Mouse (Mus musculus) kidney, embryonic 15.5 days (tissue): ENCODE results near the gene Cacna1d. TPM values are rescaled to one million over a fixed set of nuclear protein-coding genes. Genes with fewer than 3 reads are reported as not detected.

Experiments
- ATAC-seq: fragments of 200-750 bp; cut with Nextera tagmentation; replicated peaks from 2 replicates; pipeline ENCODE4 v1.8.0; 2017; ENCODE audit warnings: moderate TSS enrichment; ENCODE audit not compliant: low FRiP score
- H3K27ac ChIP-seq: fragments of 300-500 bp; sonication (generic); 2 replicates; pipeline ENCODE4 v1.5.1; 2015; ENCODE audit warnings: mild to moderate bottlenecking, inconsistent platforms
- H3K27me3 ChIP-seq: fragments of 300-500 bp; sonication (generic); 2 replicates; pipeline ENCODE4 v1.6.1; 2015; ENCODE audit warnings: inconsistent platforms
- H3K36me3 ChIP-seq: fragments of 300-500 bp; sonication (generic); 2 replicates; pipeline ENCODE4 v1.6.1; 2015; ENCODE audit warnings: inconsistent platforms
- H3K4me1 ChIP-seq: fragments of 300-500 bp; sonication (generic); 2 replicates; pipeline ENCODE4 v1.6.1; 2015; ENCODE audit warnings: inconsistent platforms
- H3K4me2 ChIP-seq: fragments of 300-500 bp; sonication (generic); 2 replicates; pipeline ENCODE4 v1.6.1; 2015; ENCODE audit warnings: moderate library complexity, mild to moderate bottlenecking, inconsistent platforms
- H3K4me3 ChIP-seq: fragments of 300-500 bp; sonication (generic); replicated peaks from 2 replicates; pipeline ENCODE4 v1.5.1; 2015; ENCODE audit warnings: mild to moderate bottlenecking, inconsistent platforms
- H3K9ac ChIP-seq: fragments of 300-500 bp; sonication (generic); 2 replicates; pipeline ENCODE4 v1.6.1; 2015; ENCODE audit warnings: mild to moderate bottlenecking, inconsistent platforms
- H3K9me3 ChIP-seq: fragments of 300-500 bp; sonication (generic); replicated peaks from 2 replicates; pipeline ENCODE4 v1.6.1; 2016; ENCODE audit warnings: inconsistent platforms
- WGBS: fragments of 180-500 bp; shearing (Covaris S2); methylation state at CpG from one replicate; pipeline ENCODE4 v1.1.7; 2015; ENCODE audit warnings: mixed read lengths; 5-methylcytosine and 5-hydroxymethylcytosine counted together
- polyA plus RNA-seq: library from polyadenylated mRNA; unstranded; fragments of >200 nt; fragmentation: Nextera tagmentation; extraction: Ambion mirVana; gene quantifications from 2 replicates; pipeline ENCODE4 v1.2.1, GENCODE M21; 2015

The Cacna1d gene
- polyA plus RNA-seq, 1 experiment from 2014 or later = 3.3 TPM

DNA sequence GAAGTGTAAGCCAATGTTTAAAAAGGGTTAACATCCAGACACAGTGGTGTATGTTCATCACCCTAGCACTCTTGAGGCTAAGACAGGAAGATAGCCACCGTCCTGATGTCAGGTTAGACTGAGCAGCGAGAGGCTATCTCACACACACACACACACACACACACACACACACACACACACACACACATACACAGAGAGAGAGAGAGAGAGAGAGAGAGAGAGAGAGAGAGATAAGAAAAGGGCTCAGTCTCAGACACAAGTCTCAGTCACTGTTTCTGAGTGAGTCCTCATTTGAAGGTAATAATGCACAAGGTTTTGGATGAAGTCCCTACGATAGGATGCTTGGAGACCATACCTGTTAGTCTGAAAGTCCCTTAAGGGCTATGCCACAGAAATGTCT, 322.9 kb downstream of the Cacna1d start:
- WGBS = 80% methylated on average over 3 of the region's 3 CpGs

DNA sequence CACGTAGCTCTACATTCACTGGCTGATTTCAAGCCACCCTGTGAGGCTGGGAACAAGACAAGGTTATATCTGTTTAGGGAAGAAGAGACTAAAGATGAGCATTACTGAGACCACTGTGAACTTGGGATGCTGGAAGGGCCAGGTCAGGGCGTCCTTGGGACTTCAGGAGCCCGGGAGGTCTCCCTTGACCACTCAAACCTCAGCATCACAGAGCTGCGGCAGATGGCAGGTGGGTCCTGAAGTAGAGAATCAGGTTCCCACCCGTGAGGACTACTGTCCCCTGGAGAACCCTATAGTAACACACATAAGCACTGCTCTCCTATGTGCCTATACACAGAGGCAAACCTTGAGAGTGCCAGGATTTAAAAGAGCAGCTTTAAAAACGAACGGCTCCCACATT, 323.6 kb downstream of the Cacna1d start:
- Histone ChIP-seq H3K9ac (no peak overlapping the region), H3K9me3 (no peaks in the 10 kb centered on the region), H3K4me1 (peaks cover 20% of the 10 kb centered on the region), H3K4me2 (no peak overlapping the region), H3K27ac (no peak overlapping the region), H3K27me3 (no peaks in the 10 kb centered on the region), H3K36me3 (no peaks in the 10 kb centered on the region), H3K4me3 (no peak overlapping the region)
- ATAC-seq = no peak
- 82% methylated on average over 7 of the region's 7 CpGs for WGBS

More for the DNA sequence above, 322.9 kb downstream of the Cacna1d start:
- Histone ChIP-seq H3K27me3 (no peaks in the 10 kb centered on the region), H3K4me2 (no peak overlapping the region), H3K27ac (no peak overlapping the region), H3K36me3 (no peaks in the 10 kb centered on the region), H3K4me3 (no peak overlapping the region), H3K9ac (no peak overlapping the region), H3K9me3 (no peaks in the 10 kb centered on the region), H3K4me1 (peaks cover 20% of the 10 kb centered on the region)
- ATAC-seq = no peak

DNA sequence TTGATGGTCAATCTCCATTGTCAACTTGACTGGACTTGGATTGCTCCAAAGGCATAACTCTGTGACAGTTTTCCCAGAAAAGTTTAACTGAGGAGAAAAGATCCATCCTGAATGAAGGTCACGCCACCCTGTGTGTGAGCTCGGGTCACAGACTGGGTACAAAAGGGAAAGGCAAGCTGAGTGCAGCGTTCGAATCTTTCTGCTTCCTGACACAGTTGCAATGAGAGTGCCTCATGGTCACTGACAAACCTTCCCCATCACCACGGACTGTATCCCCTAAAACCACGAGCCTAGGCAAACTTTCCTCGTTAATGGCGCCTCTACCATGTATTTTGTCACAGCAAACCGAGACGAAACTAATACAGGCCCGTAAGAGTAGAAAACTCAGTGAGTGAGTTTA, 325.2 kb downstream of the Cacna1d start:
- no peak overlapping the region for H3K27ac ChIP-seq

DNA sequence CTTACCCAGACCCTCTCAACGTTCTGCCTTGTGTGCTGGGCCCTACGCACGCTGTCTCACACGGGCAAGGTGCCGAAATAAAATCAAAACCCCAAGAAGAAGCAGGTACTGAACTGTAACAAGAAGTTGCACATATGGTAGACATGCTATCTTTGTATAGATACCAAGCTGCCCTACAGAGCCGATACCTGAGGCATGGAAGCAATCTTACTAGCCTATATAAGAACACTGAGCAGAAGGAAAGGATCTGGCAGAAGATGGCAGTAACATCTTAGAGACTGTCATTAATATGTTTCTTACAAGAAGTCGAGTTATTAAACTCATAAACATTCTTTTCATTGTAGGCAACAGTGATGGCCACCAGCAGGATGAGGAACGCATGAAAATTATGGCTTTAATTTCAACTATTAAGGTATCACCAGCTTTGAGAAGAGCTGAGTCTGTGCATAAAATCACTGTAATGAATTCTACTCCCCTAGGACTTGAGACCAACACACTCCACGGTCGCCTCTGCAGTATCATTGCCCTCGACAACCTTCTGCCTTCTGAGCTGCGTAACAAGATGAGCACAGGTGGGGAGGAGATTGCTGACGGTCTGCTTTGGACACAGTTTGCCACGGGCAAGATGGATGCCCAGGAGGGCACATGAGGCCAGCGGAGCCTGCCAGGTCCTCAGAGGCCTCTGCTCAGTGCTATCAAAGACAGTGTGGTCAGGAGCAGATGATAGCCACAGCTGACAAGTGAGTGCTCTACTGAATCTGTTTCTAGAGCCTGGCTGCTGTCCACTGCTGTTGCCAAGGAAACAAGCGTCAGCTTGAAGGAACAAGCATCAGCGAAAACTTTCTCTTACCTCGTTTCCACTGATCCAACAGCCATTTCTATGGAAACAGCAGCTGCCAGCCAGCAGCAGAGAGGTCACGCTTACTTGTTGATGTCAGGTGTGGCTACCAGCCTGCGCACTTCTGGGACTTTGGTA, 327.2 kb downstream of the Cacna1d start:
- no peaks in the 10 kb centered on the region for H3K27me3 ChIP-seq
- H3K4me3 ChIP-seq = no peak overlapping the region
- H3K27ac ChIP-seq = no peak overlapping the region
- no peaks in the 10 kb centered on the region for H3K4me1 ChIP-seq
- no peak for ATAC-seq
- no peak overlapping the region for H3K4me2 ChIP-seq
- WGBS = 79% methylated on average over 20 of the region's 20 CpGs
- H3K9me3 ChIP-seq = no peaks in the 10 kb centered on the region
- no peaks in the 10 kb centered on the region for H3K36me3 ChIP-seq
- no peak overlapping the region for H3K9ac ChIP-seq

More for the DNA sequence above, 325.2 kb downstream of the Cacna1d start:
- H3K4me1 ChIP-seq = peaks cover 7% of the 10 kb centered on the region
- no peak overlapping the region for H3K4me3 ChIP-seq
- 94% methylated on average over 11 of the region's 11 CpGs for WGBS
- no peak overlapping the region for H3K9ac ChIP-seq
- no peaks in the 10 kb centered on the region for H3K36me3 ChIP-seq
- ATAC-seq = no peak
- no peaks in the 10 kb centered on the region for H3K27me3 ChIP-seq
- no peaks in the 10 kb centered on the region for H3K9me3 ChIP-seq
- H3K4me2 ChIP-seq = no peak overlapping the region

DNA sequence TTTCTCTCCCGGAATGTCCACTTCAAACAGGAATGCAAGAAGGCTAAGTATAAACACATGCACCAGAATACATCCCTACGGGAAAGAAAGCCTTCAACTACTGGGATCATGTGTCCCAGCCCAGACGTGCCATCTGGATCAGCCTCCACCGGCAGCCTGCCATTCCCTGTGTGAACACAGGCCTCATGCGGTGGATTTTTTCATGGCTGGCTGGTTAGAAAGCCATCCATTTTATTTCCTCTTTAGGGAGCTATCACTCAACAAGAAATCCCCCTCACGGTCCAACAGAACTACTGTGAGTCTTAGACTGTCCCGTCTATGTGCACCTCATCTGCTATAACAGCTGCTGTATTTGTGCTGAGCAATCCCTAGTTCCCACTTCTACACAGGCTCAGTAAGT, 343.5 kb downstream of the Cacna1d start:
- no peaks in the 10 kb centered on the region for H3K36me3 ChIP-seq
- H3K4me1 ChIP-seq = no peaks in the 10 kb centered on the region
- H3K27ac ChIP-seq = no peak overlapping the region
- no peaks in the 10 kb centered on the region for H3K9me3 ChIP-seq
- H3K9ac ChIP-seq = no peak overlapping the region
- no peak overlapping the region for H3K4me3 ChIP-seq
- no peak for ATAC-seq
- 44% methylated on average over 7 of the region's 7 CpGs for WGBS
- no peaks in the 10 kb centered on the region for H3K27me3 ChIP-seq
- H3K4me2 ChIP-seq = no peak overlapping the region

DNA sequence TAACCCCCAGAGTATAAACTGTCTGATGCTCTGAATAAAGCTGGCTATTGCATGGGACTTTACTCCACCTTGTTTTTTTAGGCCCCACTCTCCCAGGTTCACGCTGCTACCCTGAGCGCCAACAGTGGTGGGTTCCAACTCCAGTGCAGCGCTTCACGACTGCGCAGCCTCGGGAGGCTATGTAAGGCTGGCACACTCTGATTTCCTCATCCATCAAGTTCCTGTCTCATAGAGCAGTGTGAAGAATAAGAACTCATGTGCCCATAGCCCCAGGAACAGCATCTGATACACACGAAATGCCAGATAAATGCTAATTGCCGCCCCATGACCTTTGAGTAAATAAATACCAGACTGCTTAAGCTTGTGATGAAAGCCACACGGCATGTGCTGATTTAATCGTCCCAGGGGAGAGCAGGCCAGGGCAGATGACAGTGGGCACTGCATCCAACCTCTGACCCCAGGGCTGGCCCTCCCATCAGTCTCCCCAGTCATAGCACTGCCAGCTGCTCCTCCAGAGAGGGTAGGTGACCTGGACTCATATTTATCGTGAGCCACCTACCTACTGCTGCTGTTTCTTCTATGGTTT, 352.8 kb downstream of the Cacna1d start:
- 30% methylated on average over 11 of the region's 11 CpGs for WGBS
- Histone ChIP-seq H3K4me2 (no peak overlapping the region), H3K36me3 (no peaks in the 10 kb centered on the region), H3K4me3 (no peak overlapping the region), H3K27me3 (no peaks in the 10 kb centered on the region), H3K9me3 (no peaks in the 10 kb centered on the region), H3K27ac (no peak overlapping the region), H3K4me1 (peaks cover 11% of the 10 kb centered on the region; the same call in 1 of the 2 replicates), H3K9ac (no peak overlapping the region)
- ATAC-seq = 0 out of 2 replicates have a peak, but pooled peaks have one; percentile 33

DNA sequence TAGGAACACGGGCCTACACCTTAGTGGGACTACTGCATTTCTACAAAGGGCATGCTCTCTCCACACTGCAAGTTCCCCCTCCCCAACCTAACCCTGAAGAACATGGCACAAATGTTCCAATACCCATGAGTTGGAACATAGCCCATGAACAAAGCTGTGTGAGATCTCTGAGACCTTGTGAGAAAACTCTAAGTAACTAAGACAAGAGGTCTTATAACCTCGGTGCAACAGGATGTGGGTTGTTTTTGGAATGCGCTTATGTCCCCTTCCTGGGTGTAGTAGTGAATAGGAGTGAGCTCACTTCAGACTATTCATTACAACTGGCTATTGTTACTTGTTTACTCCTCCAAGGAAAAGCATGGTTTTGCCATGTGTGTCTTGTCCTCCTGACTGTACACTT, 353.3 kb downstream of the Cacna1d start:
- Histone ChIP-seq H3K4me2 (no peak overlapping the region), H3K4me1 (peaks cover 11% of the 10 kb centered on the region; the same call in 1 of the 2 replicates), H3K9ac (no peak overlapping the region), H3K9me3 (no peaks in the 10 kb centered on the region), H3K36me3 (no peaks in the 10 kb centered on the region), H3K4me3 (no peak overlapping the region), H3K27me3 (no peaks in the 10 kb centered on the region), H3K27ac (no peak overlapping the region)
- 79% methylated on average over 3 of the region's 3 CpGs for WGBS
- no peak for ATAC-seq

DNA sequence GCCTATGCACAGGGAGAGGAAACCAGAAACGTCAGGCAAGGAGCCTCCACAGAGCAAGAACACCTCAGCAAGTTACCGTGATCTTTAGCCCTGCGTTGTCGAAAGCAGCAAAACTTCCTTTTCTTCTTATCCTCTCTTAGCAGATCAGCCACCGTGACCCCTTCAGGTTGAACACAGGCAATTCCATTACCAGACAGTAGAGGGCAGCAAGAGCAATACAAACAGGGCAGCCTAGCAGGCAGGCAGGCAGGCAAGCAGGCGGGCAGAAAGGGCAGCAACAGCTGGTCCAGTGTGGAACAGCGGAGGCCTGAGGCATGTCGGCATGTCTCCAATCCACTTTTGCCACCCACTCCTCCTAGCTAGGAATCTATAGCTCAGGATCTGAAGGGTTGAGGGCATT, 354.3 kb downstream of the Cacna1d start:
- no peak overlapping the region for H3K27ac ChIP-seq

DNA sequence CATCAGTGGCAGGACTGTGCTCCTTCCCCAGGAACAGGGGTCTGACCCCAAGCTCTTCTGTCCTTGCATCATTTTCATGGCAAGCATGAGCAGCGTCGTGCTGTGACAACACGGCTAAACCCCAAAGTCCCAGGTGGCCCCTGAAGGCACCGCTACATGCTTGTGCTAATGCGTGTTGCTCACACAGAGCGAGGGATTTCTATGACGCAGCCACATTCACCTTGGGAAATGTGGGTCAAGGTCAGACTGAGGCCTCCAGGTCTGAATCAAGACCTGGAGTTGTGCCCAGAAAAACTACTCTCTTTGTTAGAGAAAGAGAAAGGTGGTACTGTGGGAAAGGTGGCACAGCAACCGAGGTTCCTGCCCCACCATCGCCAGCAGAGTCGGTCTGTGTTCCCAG, 355.9 kb downstream of the Cacna1d start:
- Histone ChIP-seq H3K4me1 (peaks cover 11% of the 10 kb centered on the region; the same call in 1 of the 2 replicates), H3K36me3 (no peaks in the 10 kb centered on the region), H3K4me3 (no peak overlapping the region), H3K9ac (no peak overlapping the region), H3K4me2 (no peak overlapping the region), H3K9me3 (no peaks in the 10 kb centered on the region), H3K27ac (no peak overlapping the region), H3K27me3 (no peaks in the 10 kb centered on the region)
- WGBS = 87% methylated on average over 10 of the region's 10 CpGs
- ATAC-seq = no peak

More for the DNA sequence above, 354.3 kb downstream of the Cacna1d start:
- WGBS = 8% methylated on average over 8 of the region's 8 CpGs
- peaks cover 11% of the 10 kb centered on the region; the same call in 1 of the 2 replicates for H3K4me1 ChIP-seq
- H3K27me3 ChIP-seq = no peaks in the 10 kb centered on the region
- ATAC-seq = peak; percentile 74
- H3K9me3 ChIP-seq = no peaks in the 10 kb centered on the region
- no peak overlapping the region for H3K4me3 ChIP-seq
- H3K36me3 ChIP-seq = no peaks in the 10 kb centered on the region
- H3K4me2 ChIP-seq = no peak overlapping the region
- no peak overlapping the region for H3K9ac ChIP-seq

DNA sequence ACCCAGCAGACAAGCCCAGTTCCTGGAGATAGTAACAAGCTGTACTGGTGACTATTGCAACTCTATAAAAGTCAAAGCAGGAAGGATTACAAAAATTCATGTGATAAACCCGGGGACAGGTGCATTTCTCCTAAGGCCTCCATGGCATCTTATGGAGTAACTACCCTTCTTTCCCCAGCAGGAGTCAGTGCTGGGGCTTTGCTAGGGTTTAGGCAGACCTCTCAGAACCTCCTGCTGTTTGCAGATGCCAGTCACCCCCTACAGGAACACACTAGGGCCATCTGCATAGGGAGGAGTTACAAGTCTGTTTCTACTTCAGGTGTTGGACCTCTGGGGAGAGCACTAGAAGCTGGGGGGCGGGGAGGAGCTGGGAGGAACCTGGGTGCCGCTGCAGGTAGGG, 357.6 kb downstream of the Cacna1d start:
- no peak for ATAC-seq
- no peak overlapping the region for H3K27ac ChIP-seq
- no peak overlapping the region for H3K9ac ChIP-seq
- no peak overlapping the region for H3K4me3 ChIP-seq
- H3K9me3 ChIP-seq = no peaks in the 10 kb centered on the region
- peaks cover 11% of the 10 kb centered on the region; the same call in 1 of the 2 replicates for H3K4me1 ChIP-seq
- H3K36me3 ChIP-seq = no peaks in the 10 kb centered on the region
- 58% methylated on average over 3 of the region's 3 CpGs for WGBS
- H3K4me2 ChIP-seq = no peak overlapping the region
- no peaks in the 10 kb centered on the region for H3K27me3 ChIP-seq

DNA sequence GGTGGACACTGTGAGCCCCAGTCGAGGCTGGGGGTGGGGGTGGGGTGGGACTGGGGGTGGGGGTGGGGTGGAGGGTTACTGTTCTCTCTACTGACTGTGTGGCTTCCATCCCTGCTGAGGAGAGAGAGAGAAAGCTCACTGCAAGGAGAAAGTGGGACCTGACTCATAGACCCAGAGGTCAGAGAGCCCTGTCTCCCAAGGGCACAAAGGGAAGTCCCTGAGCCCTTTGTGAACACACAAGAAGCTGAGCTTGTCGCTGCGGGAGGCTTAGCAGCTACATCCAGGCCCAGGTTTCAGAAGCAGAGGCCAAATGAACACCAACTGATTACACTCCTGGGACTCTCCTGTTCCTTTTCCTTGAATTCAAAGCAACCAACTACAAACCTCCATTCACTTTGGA, 360.0 kb downstream of the Cacna1d start:
- Histone ChIP-seq H3K4me3 (no peak overlapping the region), H3K27ac (no peak overlapping the region), H3K27me3 (no peaks in the 10 kb centered on the region), H3K9ac (no peak overlapping the region), H3K4me1 (no peaks in the 10 kb centered on the region), H3K4me2 (no peak overlapping the region), H3K36me3 (no peaks in the 10 kb centered on the region), H3K9me3 (no peaks in the 10 kb centered on the region)
- 35% methylated on average over 3 of the region's 3 CpGs for WGBS
- ATAC-seq = no peak

DNA sequence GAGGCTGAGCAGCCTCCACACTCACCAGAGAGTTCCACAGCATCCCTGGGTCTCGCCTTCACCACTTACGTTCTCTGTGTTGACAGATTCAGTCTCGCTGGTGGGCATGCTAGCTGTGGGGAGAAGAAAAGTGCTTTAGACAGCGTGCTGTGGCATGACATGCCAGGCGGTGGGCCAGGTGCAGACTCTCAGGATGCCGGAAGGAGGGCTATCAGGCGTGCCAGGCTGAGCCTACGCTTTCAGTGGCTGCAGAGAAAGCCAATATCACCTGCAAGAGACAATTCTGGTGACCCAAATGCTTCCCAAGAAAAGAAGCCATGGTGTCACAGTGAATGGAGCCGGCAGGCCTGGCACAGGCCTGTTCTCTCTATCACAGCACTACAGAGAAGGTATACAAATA, 361.2 kb downstream of the Cacna1d start:
- Histone ChIP-seq H3K4me1 (no peaks in the 10 kb centered on the region), H3K36me3 (no peaks in the 10 kb centered on the region), H3K4me2 (no peak overlapping the region), H3K9me3 (no peaks in the 10 kb centered on the region), H3K9ac (no peak overlapping the region), H3K4me3 (no peak overlapping the region), H3K27ac (no peak overlapping the region), H3K27me3 (no peaks in the 10 kb centered on the region)
- WGBS = 92% methylated on average over 9 of the region's 9 CpGs
- no peak for ATAC-seq
